Mouse (Mus musculus) forebrain, embryonic 16.5 days (tissue): ENCODE data around the gene Slfn1. TPM values are rescaled to one million over a fixed set of nuclear protein-coding genes. Genes with fewer than 3 reads are reported as not detected.

Experiments used
- polyA plus RNA-seq: library from polyadenylated mRNA; unstranded; fragments of >200 nt; fragmentation: Nextera tagmentation; extraction: Ambion mirVana; gene quantifications from 2 replicates; pipeline ENCODE4 v1.2.1, GENCODE M21; 2015

The Slfn1 gene
- polyA plus RNA-seq, 1 experiment from 2014 or later: not detected

Other genes with a start within 250 kb of the Slfn1 start
- 8.8 and 9.3 TPM in 2 replicates for gene Rffl, start 245.6 kb upstream of the Slfn1 start, polyA plus RNA-seq
- 13.5 and 15.2 TPM in 2 replicates for gene Rad51d, start 226.2 kb upstream of the Slfn1 start, polyA plus RNA-seq
- gene Fndc8, start 224.7 kb upstream of the Slfn1 start, polyA plus RNA-seq: 0.43 and 1.1 TPM in 2 replicates
- 33.3 and 39.7 TPM in 2 replicates for gene Nle1, start 208.4 kb upstream of the Slfn1 start, polyA plus RNA-seq
- gene Unc45b, start 206.3 kb upstream of the Slfn1 start, polyA plus RNA-seq: 0.96 and 1.6 TPM in 2 replicates
- 1.3 and 1.8 TPM in 2 replicates for gene Slfn5, start 165.5 kb upstream of the Slfn1 start, polyA plus RNA-seq
- 5.7 and 6.5 TPM in 2 replicates for gene Slfn9, start 125.0 kb upstream of the Slfn1 start, polyA plus RNA-seq
- gene Slfn8, start 96.0 kb upstream of the Slfn1 start, polyA plus RNA-seq: 0.11 and 0.26 TPM in 2 replicates
- 0.73 and 1.1 TPM in 2 replicates for gene Slfn2, start 51.7 kb upstream of the Slfn1 start, polyA plus RNA-seq
- not detected in 2 replicates for gene Slfn4, start 58.3 kb downstream of the Slfn1 start, polyA plus RNA-seq
- 0.15 and 0.26 TPM in 2 replicates for gene Slfn3, start 74.5 kb downstream of the Slfn1 start, polyA plus RNA-seq
- not detected in 2 replicates for gene Slfn14, start 169.9 kb downstream of the Slfn1 start, polyA plus RNA-seq
- gene Ap2b1, start 182.2 kb downstream of the Slfn1 start, polyA plus RNA-seq: 122 and 125 TPM in 2 replicates
- gene Pex12, start 185.7 kb downstream of the Slfn1 start, polyA plus RNA-seq: 19.1 and 22.5 TPM in 2 replicates